Mouse (Mus musculus) CH12.LX (cell line): Measurements from ENCODE around the gene Pfdn2.

Experiments
- CHD2 ChIP-seq: IDR thresholded peaks from 2 replicates; pipeline ENCODE4 v1.6.1; 2011; ENCODE audit warnings: low read length, improper control_type of control experiment
- CTCF ChIP-seq, 2 experiments: IDR thresholded peaks in 1 of 2; conservative IDR thresholded peaks in 1 of 2; 2 replicates each; pipeline ENCODE4 v1.5.1; 2011 to 2012; ENCODE audit warnings: low read depth in 2 of 2, low read length in 2 of 2, improper control_type of control experiment in 1 of 2, inconsistent platforms in 1 of 2, mild to moderate bottlenecking in 1 of 2, moderate library complexity in 1 of 2
- EP300 ChIP-seq: IDR thresholded peaks from 2 replicates; pipeline ENCODE4 v1.6.1; 2011; ENCODE audit warnings: low read length, improper control_type of control experiment
- HCFC1 ChIP-seq: IDR thresholded peaks from 2 replicates; pipeline ENCODE4 v1.6.1; 2012; ENCODE audit warnings: low read depth, mild to moderate bottlenecking, inconsistent platforms, low read length, improper control_type of control experiment
- IRF4 ChIP-seq: IDR thresholded peaks from 2 replicates; pipeline ENCODE4 v1.6.1; 2014; ENCODE audit warnings: low read depth, mild to moderate bottlenecking, inconsistent platforms, low read length, improper control_type of control experiment
- NRF1 ChIP-seq: IDR thresholded peaks from 2 replicates; pipeline ENCODE4 v1.6.1; 2014; ENCODE audit warnings: low read depth, mild to moderate bottlenecking, inconsistent platforms, low read length, improper control_type of control experiment, moderate library complexity
- POLR2A ChIP-seq: IDR thresholded peaks from 2 replicates; pipeline ENCODE4 v1.6.1; 2011; ENCODE audit warnings: low read depth, mild to moderate bottlenecking, improper control_type of control experiment, low read length
- TBP ChIP-seq: conservative IDR thresholded peaks from 2 replicates; pipeline ENCODE4 v1.6.1; 2011; ENCODE audit warnings: low read depth, low read length, improper control_type of control experiment
- UBTF ChIP-seq: IDR thresholded peaks from 2 replicates; pipeline ENCODE4 v1.6.1; 2012; ENCODE audit warnings: low read depth, mild to moderate bottlenecking, inconsistent platforms, low read length, improper control_type of control experiment, moderate library complexity
- ZMIZ1 ChIP-seq: IDR thresholded peaks from 2 replicates; pipeline ENCODE4 v1.6.1; 2012; ENCODE audit warnings: low read depth, mild to moderate bottlenecking, inconsistent platforms, low read length, improper control_type of control experiment

- TF ChIP-seq CTCF (conservative IDR thresholded peaks at IDR 0.05 in 1 of 2, IDR thresholded peaks at IDR 0.05 in 1 of 2; ENCODE audit: low read depth in 2 of 2, low read length in 2 of 2) = no peak
- TF ChIP-seq POLR2A = no peak
- no peak for TF ChIP-seq TBP
- TF ChIP-seq HCFC1 = no peak
- TF ChIP-seq EP300 = no peak
- TF ChIP-seq IRF4 = no peak
- no peak for TF ChIP-seq ZMIZ1
- TF ChIP-seq UBTF = no peak
- TF ChIP-seq NRF1 = no peak
- TF ChIP-seq CHD2 = no peak
Observed at GRCm38 (mm10) chr1:171401821-171402220, 56.4 kb downstream of the Pfdn2 start.
